Mouse (Mus musculus) kidney, adult 11 months (tissue): ENCODE results near the gene Tmem160.

ENCODE experiments used
- DNase-seq: peaks from one replicate; pipeline ENCODE4 v3.0.0; 2022

The Tmem160 gene

GRCm38 (mm10) chr7:16493361-16493760 lies 40.8 kb downstream of the Tmem160 start:
- no peak for DNase-seq

- DNase-seq, result no peak
Observed at GRCm38 (mm10) chr7:16496260-16496659, 43.7 kb downstream of the Tmem160 start.

DNA sequence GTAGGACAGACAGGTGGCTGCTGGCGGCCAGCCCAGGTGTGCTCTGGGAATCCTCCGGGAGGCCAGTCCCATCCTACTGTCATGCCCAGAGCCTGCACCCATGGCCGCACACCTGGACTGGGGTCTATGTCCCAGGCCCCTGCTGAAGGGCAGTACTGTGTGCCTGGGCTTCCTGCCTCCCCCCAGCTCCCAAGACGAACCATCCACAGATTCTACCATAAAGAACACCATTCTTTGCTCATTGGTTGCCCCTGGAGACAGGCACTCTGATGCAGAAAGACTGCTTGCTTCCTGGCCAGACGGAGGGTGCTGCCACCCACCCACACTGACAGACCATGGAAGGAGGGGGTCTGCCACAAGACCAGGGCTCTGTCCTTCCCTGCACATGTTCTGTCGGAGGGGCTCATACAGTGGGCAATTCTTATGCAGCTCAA lies 47.1 kb downstream of the Tmem160 start:
- DNase-seq, result no peak

DNA sequence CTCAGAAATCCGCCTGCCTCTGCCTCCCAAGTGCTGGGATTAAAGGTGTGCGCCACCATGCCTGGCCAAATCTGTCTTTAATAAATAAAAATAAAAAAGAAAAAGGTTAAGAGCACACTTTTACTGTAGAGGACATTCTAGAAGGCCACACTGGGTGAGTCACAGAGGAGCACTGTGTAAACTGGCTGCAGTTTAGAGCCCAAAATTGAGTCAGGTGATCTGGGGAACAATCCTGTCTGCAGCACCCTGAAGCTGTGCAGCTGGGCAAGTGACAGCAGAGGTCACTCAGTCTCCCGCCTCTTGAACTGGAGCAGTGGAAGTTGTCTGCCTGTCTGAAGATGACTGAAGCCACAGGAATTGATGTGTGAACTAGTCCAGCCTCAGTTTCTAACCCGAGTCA lies 49.0 kb downstream of the Tmem160 start:
- DNase-seq, result no peak

GRCm38 (mm10) chr7:16504573-16505225 lies 52.1 kb downstream of the Tmem160 start:
- DNase-seq, result no peak
